Mouse (Mus musculus): ENCODE measurements at regions not wholly inside any gene's neighbourhood (a gene's known extent, or its start where the extent isn't known, plus 50 kb on each side); places are given as distances from the start of the nearest gene placed in this dataset.
A peak's percentile ranks its signal among the peaks of the same experiment; 100 is the strongest.

GRCm38 (mm10) chr7:36829710-36830109 is 131.8 kb downstream of the Tshz3 start:
- intact Hi-C loops (cut with DNase I), result no loop called here

GRCm38 (mm10) chr7:36830155-36830554 is 132.2 kb downstream of the Tshz3 start:
- DNase-seq (ENCODE audit: low spot score in 2 of 2), result no peak
- intact Hi-C loops (cut with DNase I), result no loop called here

More at GRCm38 (mm10) chr7:36829710-36830109, 131.8 kb downstream of the Tshz3 start:
- DNase-seq (ENCODE audit: low spot score in 2 of 2), result no peak

- intact Hi-C loops (cut with DNase I), result no loop called here
- no peak for DNase-seq (ENCODE audit: low spot score in 2 of 2)
Observed at GRCm38 (mm10) chr7:36848279-36848678, 150.4 kb downstream of the Tshz3 start.

- DNase-seq (ENCODE audit: low spot score in 2 of 2), result no peak
- intact Hi-C loops (cut with DNase I), result no loop called here
Observed at GRCm38 (mm10) chr7:36851275-36851889, 153.5 kb downstream of the Tshz3 start.

GRCm38 (mm10) chr7:36854308-36854707 is 156.4 kb downstream of the Tshz3 start:
- no peak for DNase-seq (ENCODE audit: low spot score in 2 of 2)
- intact Hi-C loops (cut with DNase I), result no loop called here

GRCm38 (mm10) chr7:36859428-36859827 is 161.5 kb downstream of the Tshz3 start:
- intact Hi-C loops (cut with DNase I), result no loop called here

GRCm38 (mm10) chr7:36862481-36862880 is 164.6 kb downstream of the Tshz3 start:
- intact Hi-C loops (cut with DNase I), result loop anchor here (10.0 kb wide), 1 partner anchor 472 kb away; no protein-coding TSS in a partner anchor
- peak; percentile 34 to 75 for DNase-seq (ENCODE audit: low spot score in 2 of 2)

More at GRCm38 (mm10) chr7:36859428-36859827, 161.5 kb downstream of the Tshz3 start:
- no peak for DNase-seq (ENCODE audit: low spot score in 2 of 2)

- intact Hi-C loops (cut with DNase I), result loop anchor here (10.0 kb wide), 1 partner anchor 471 kb away; no protein-coding TSS in a partner anchor
- peak in 1 of 2 experiments; percentile 44 for DNase-seq (ENCODE audit: low spot score in 2 of 2)
Observed at GRCm38 (mm10) chr7:36863745-36864144, 165.8 kb downstream of the Tshz3 start.

GRCm38 (mm10) chr7:36864675-36865074 is 166.8 kb downstream of the Tshz3 start:
- intact Hi-C loops (cut with DNase I), result loop anchor here (10.0 kb wide), 1 partner anchor 470 kb away; no protein-coding TSS in a partner anchor
- peak; percentile 26 to 60 for DNase-seq (ENCODE audit: low spot score in 2 of 2)

GRCm38 (mm10) chr7:36866602-36867001 is 168.7 kb downstream of the Tshz3 start:
- DNase-seq (ENCODE audit: low spot score in 2 of 2), result peak; percentile 68 to 82
- intact Hi-C loops (cut with DNase I), result loop anchor here (10.0 kb wide), 1 partner anchor 468 kb away; no protein-coding TSS in a partner anchor

GRCm38 (mm10) chr7:36874004-36874403 is 176.1 kb downstream of the Tshz3 start:
- intact Hi-C loops (cut with DNase I), result no loop called here

GRCm38 (mm10) chr7:36877686-36878085 is 179.8 kb downstream of the Tshz3 start:
- no peak for DNase-seq (ENCODE audit: low spot score in 2 of 2)
- intact Hi-C loops (cut with DNase I), result no loop called here

More at GRCm38 (mm10) chr7:36874004-36874403, 176.1 kb downstream of the Tshz3 start:
- no peak for DNase-seq (ENCODE audit: low spot score in 2 of 2)

GRCm38 (mm10) chr7:36892776-36893500 is 195.0 kb downstream of the Tshz3 start:
- intact Hi-C loops (cut with DNase I), result no loop called here
- DNase-seq (ENCODE audit: low spot score in 2 of 2), result peak in 1 of 2 experiments; percentile 20

- intact Hi-C loops (cut with DNase I), result no loop called here
Observed at GRCm38 (mm10) chr7:36896339-36896738, 198.4 kb downstream of the Tshz3 start.

GRCm38 (mm10) chr7:36901537-36901936 is 203.6 kb downstream of the Tshz3 start:
- intact Hi-C loops (cut with DNase I), result no loop called here
- DNase-seq (ENCODE audit: low spot score in 2 of 2), result no peak

More at GRCm38 (mm10) chr7:36896339-36896738, 198.4 kb downstream of the Tshz3 start:
- no peak for DNase-seq (ENCODE audit: low spot score in 2 of 2)

GRCm38 (mm10) chr7:36913304-36913703 is 215.4 kb downstream of the Tshz3 start:
- intact Hi-C loops (cut with DNase I), result no loop called here
- DNase-seq (ENCODE audit: low spot score in 2 of 2), result no peak

- peak in 1 of 2 experiments; percentile 31 for DNase-seq (ENCODE audit: low spot score in 2 of 2)
- intact Hi-C loops (cut with DNase I), result no loop called here
Observed at GRCm38 (mm10) chr7:36914261-36914660, 216.3 kb downstream of the Tshz3 start.

GRCm38 (mm10) chr7:36915171-36915570 is 217.3 kb downstream of the Tshz3 start:
- peak; percentile 31 to 52 for DNase-seq (ENCODE audit: low spot score in 2 of 2)
- intact Hi-C loops (cut with DNase I), result no loop called here

GRCm38 (mm10) chr7:36917011-36917410 is 219.1 kb downstream of the Tshz3 start:
- no peak for DNase-seq (ENCODE audit: low spot score in 2 of 2)
- intact Hi-C loops (cut with DNase I), result no loop called here

GRCm38 (mm10) chr7:36919413-36919812 is 221.5 kb downstream of the Tshz3 start:
- intact Hi-C loops (cut with DNase I), result no loop called here
- DNase-seq (ENCODE audit: low spot score in 2 of 2), result no peak
